Mouse (Mus musculus) myocyte (in vitro differentiated cells): ENCODE results near the gene Ubac2. TPM values are rescaled to one million over a fixed set of nuclear protein-coding genes. Genes with fewer than 3 reads are reported as not detected.

Experiments used
- H3K27me3 ChIP-seq: one replicate; pipeline ENCODE4 v1.6.1; 2011; ENCODE audit not compliant: control insufficient read depth, insufficient read depth, insufficient read length
- H3K36me3 ChIP-seq: one replicate; pipeline ENCODE4 v1.6.1; 2011; ENCODE audit not compliant: control insufficient read depth, insufficient read depth
- H3K4me2 ChIP-seq: one replicate; pipeline ENCODE4 v1.6.1; 2011; ENCODE audit warnings: low read depth, control low read depth
- H3K4me3 ChIP-seq: one replicate; pipeline ENCODE4 v1.5.1; 2011; ENCODE audit warnings: mild to moderate bottlenecking, control low read depth, moderate library complexity
- H3K79me2 ChIP-seq: one replicate; pipeline ENCODE4 v1.6.1; 2011; ENCODE audit not compliant: control insufficient read depth, insufficient read depth
- H3ac ChIP-seq: one replicate; pipeline ENCODE4 v1.6.1; 2011; ENCODE audit not compliant: control insufficient read depth, insufficient read length
- CEBPB ChIP-seq: IDR thresholded peaks from 2 replicates; pipeline ENCODE4 v1.6.1; 2011; ENCODE audit warnings: mild to moderate bottlenecking, moderate library complexity; ENCODE audit not compliant: poor library complexity, insufficient read depth, severe bottlenecking
- E2F4 ChIP-seq: IDR thresholded peaks from one replicate; pipeline ENCODE4 v1.6.1; 2011; ENCODE audit warnings: mild to moderate bottlenecking, control low read depth, moderate library complexity; ENCODE audit not compliant: insufficient read depth
- MAX ChIP-seq: IDR thresholded peaks from one replicate; pipeline ENCODE4 v1.6.1; 2011; ENCODE audit warnings: low read depth, mild to moderate bottlenecking, control low read depth
- MYOD1 ChIP-seq, 3 experiments: IDR thresholded peaks; one replicate each; pipeline ENCODE4 v1.6.1; 2011; ENCODE audit warnings: control low read depth in 2 of 3, low read depth in 2 of 3, mild to moderate bottlenecking in 2 of 3, moderate library complexity in 1 of 3; ENCODE audit not compliant: insufficient read length in 2 of 3, control insufficient read depth in 1 of 3
- MYOG ChIP-seq, 3 experiments: IDR thresholded peaks; one replicate each; pipeline ENCODE4 v1.6.1; 2011; ENCODE audit warnings: control low read depth in 2 of 3, low read depth in 2 of 3, mild to moderate bottlenecking in 2 of 3; ENCODE audit not compliant: insufficient read length in 2 of 3, control insufficient read depth in 1 of 3, insufficient read depth in 1 of 3
- POLR2A ChIP-seq: IDR thresholded peaks from one replicate; pipeline ENCODE4 v1.6.1; 2011; ENCODE audit warnings: low read depth, mild to moderate bottlenecking, control low read depth, moderate library complexity; ENCODE audit not compliant: insufficient read length
- POLR2AphosphoS2 ChIP-seq: IDR thresholded peaks from one replicate; pipeline ENCODE4 v1.6.1; 2011; ENCODE audit warnings: low read depth, control low read depth; ENCODE audit not compliant: insufficient read length
- REST ChIP-seq: IDR thresholded peaks from one replicate; pipeline ENCODE4 v1.6.1; 2011; ENCODE audit warnings: mild to moderate bottlenecking, control low read depth, moderate library complexity; ENCODE audit not compliant: insufficient read depth, insufficient read length
- SRF ChIP-seq: IDR thresholded peaks from one replicate; pipeline ENCODE4 v1.6.1; 2011; ENCODE audit warnings: low read depth; ENCODE audit not compliant: control insufficient read depth, insufficient read length
- TCF12 ChIP-seq: IDR thresholded peaks from one replicate; pipeline ENCODE4 v1.6.1; 2011; ENCODE audit warnings: mild to moderate bottlenecking, control low read depth; ENCODE audit not compliant: poor library complexity, insufficient read depth, severe bottlenecking
- TCF3 ChIP-seq: IDR thresholded peaks from one replicate; pipeline ENCODE4 v1.6.1; 2011; ENCODE audit warnings: low read depth, control low read depth; ENCODE audit not compliant: insufficient read length
- USF1 ChIP-seq: IDR thresholded peaks from one replicate; pipeline ENCODE4 v1.6.1; 2011; ENCODE audit warnings: low read depth, mild to moderate bottlenecking, control low read depth, moderate library complexity
- polyA plus RNA-seq: library from polyadenylated mRNA; unstranded; fragments of >200 nt; fragmentation: generic; extraction: Trizol; gene quantifications from one replicate; pipeline ENCODE4 v1.2.1, GENCODE M21; 2012; ENCODE audit warnings: missing spikeins

Gene Ubac2
- polyA plus RNA-seq, 1 experiment: 33.1 TPM

- Histone ChIP-seq H3K4me3 (no peak overlapping the region), H3K4me2 (no peak overlapping the region), H3K27me3 (no peaks in the 10 kb centered on the region), H3ac (no peak overlapping the region), H3K36me3 (no peaks in the 10 kb centered on the region), H3K79me2 (no peaks in the 10 kb centered on the region)
- TF ChIP-seq E2F4 (no peak), USF1 (no peak), MAX (no peak), TCF3 (no peak), MYOD1 (IDR thresholded peaks at IDR 0.05; ENCODE audit: control insufficient read depth in 1 of 3, insufficient read length in 2 of 3, low read depth in 2 of 3) (no peak), POLR2A (no peak), POLR2AphosphoS2 (no peak), CEBPB (no peak), SRF (no peak), REST (no peak), MYOG (IDR thresholded peaks at IDR 0.05; ENCODE audit: control insufficient read depth in 1 of 3, insufficient read depth in 1 of 3, insufficient read length in 2 of 3, low read depth in 2 of 3) (no peak), TCF12 (no peak)
Observed at GRCm38 (mm10) chr14:122017958-122018357, 139.5 kb downstream of the Ubac2 start.

- no peak for TF ChIP-seq SRF
- TF ChIP-seq MYOG (IDR thresholded peaks at IDR 0.05; ENCODE audit: control insufficient read depth in 1 of 3, insufficient read depth in 1 of 3, insufficient read length in 2 of 3, low read depth in 2 of 3): no peak
- no peak for TF ChIP-seq TCF3
- TF ChIP-seq REST: no peak
- no peak for TF ChIP-seq POLR2A
- TF ChIP-seq TCF12: no peak
- no peak overlapping the region for H3K4me2 ChIP-seq
- H3K4me3 ChIP-seq: no peak overlapping the region
- no peaks in the 10 kb centered on the region for H3K27me3 ChIP-seq
- no peaks in the 10 kb centered on the region for H3K36me3 ChIP-seq
- H3ac ChIP-seq: no peak overlapping the region
- no peaks in the 10 kb centered on the region for H3K79me2 ChIP-seq
Observed at GRCm38 (mm10) chr14:122019389-122019788, 141.0 kb downstream of the Ubac2 start.

- TF ChIP-seq MAX: no peak
- no peak for TF ChIP-seq MYOG (IDR thresholded peaks at IDR 0.05; ENCODE audit: control insufficient read depth in 1 of 3, insufficient read depth in 1 of 3, insufficient read length in 2 of 3, low read depth in 2 of 3)
- TF ChIP-seq CEBPB: no peak
- no peak for TF ChIP-seq REST
- TF ChIP-seq TCF12: no peak
- TF ChIP-seq E2F4: no peak
- no peak for TF ChIP-seq MYOD1 (IDR thresholded peaks at IDR 0.05; ENCODE audit: control insufficient read depth in 1 of 3, insufficient read length in 2 of 3, low read depth in 2 of 3)
- TF ChIP-seq TCF3: no peak
- no peak for TF ChIP-seq USF1
- no peak for TF ChIP-seq POLR2A
- TF ChIP-seq SRF: no peak
- TF ChIP-seq POLR2AphosphoS2: no peak
- Histone ChIP-seq H3K27me3 (no peaks in the 10 kb centered on the region), H3K4me3 (no peak overlapping the region), H3K36me3 (no peaks in the 10 kb centered on the region), H3K4me2 (no peak overlapping the region), H3ac (no peak overlapping the region), H3K79me2 (no peaks in the 10 kb centered on the region)
Observed at GRCm38 (mm10) chr14:122020567-122020966, 142.1 kb downstream of the Ubac2 start.

GRCm38 (mm10) chr14:122023054-122023453 lies 144.6 kb downstream of the Ubac2 start:
- Histone ChIP-seq H3K36me3 (no peaks in the 10 kb centered on the region), H3K79me2 (no peaks in the 10 kb centered on the region), H3K4me3 (no peak overlapping the region), H3ac (no peak overlapping the region), H3K4me2 (no peak overlapping the region), H3K27me3 (no peaks in the 10 kb centered on the region)
- no peak for TF ChIP-seq POLR2A
- no peak for TF ChIP-seq REST
- no peak for TF ChIP-seq E2F4
- no peak for TF ChIP-seq POLR2AphosphoS2
- TF ChIP-seq CEBPB: no peak

GRCm38 (mm10) chr14:122023928-122024327 lies 145.5 kb downstream of the Ubac2 start:
- Histone ChIP-seq H3K79me2 (no peaks in the 10 kb centered on the region), H3K4me3 (no peak overlapping the region), H3K4me2 (no peak overlapping the region), H3K36me3 (no peaks in the 10 kb centered on the region), H3K27me3 (no peaks in the 10 kb centered on the region), H3ac (no peak overlapping the region)
- TF ChIP-seq TCF12: no peak
- TF ChIP-seq USF1: no peak
- no peak for TF ChIP-seq MYOD1 (IDR thresholded peaks at IDR 0.05; ENCODE audit: control insufficient read depth in 1 of 3, insufficient read length in 2 of 3, low read depth in 2 of 3)
- TF ChIP-seq TCF3: no peak
- no peak for TF ChIP-seq REST
- no peak for TF ChIP-seq MYOG (IDR thresholded peaks at IDR 0.05; ENCODE audit: control insufficient read depth in 1 of 3, insufficient read depth in 1 of 3, insufficient read length in 2 of 3, low read depth in 2 of 3)
